Mouse (Mus musculus) lung, postnatal 36 days (tissue): ENCODE measurements around the gene Clk3.

Experiments used
- DNase-seq: peaks from one replicate; pipeline ENCODE4 v3.0.0; 2022; ENCODE audit warnings: mixed read lengths

Gene Clk3

DNA sequence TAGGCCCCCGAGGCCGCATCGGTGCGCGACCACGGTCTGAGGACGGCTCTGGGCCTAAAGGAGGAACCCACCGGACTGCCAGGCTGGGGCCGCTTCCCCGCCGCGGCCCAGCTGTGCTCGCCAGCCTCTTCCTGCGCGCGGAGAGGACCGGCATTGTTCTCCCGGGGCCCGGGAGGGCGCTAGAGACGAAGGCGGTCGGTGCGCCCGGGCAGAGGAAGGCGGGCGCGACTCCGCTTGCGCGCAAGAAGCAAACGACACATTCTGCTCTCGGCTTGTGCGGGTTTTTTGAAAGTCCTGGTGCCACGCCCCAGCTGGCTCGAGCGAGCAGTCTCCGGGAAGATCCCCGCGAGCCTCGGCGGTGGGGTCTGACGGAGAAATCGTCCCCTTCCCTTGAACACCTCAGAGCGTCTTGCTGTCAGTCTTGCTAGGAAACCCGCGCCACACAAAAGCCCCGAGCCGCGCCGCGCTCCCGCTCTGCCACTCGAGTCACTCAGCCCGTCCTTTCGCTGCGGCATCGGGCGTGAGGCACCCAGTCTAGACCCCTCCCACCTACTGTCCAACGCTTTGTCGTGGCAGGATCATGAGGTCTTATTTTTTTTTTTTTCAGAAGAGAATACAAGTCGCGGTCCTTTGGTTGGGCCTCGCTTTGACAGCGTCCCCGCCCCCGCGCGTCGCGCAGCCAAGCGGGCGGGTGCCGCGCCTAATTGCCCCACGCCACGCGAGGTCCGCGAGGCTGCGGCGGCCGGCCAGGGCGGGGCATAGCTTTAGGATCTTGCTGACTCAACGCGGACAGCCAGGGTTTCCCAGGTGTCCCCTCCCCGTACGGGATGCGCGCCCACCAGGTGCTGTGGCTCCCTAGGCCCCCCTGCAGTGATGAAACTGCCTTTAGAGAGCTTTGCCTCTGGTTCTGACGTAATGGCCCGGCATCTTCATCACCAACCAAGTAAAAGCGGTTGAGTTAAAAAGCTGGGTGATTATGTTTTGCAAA is at the start of gene Clk3:
Gene Clk3 (minus strand): TSS at position 497 of the 988 bp plus-strand sequence.
- peak; percentile 78 for DNase-seq

DNA sequence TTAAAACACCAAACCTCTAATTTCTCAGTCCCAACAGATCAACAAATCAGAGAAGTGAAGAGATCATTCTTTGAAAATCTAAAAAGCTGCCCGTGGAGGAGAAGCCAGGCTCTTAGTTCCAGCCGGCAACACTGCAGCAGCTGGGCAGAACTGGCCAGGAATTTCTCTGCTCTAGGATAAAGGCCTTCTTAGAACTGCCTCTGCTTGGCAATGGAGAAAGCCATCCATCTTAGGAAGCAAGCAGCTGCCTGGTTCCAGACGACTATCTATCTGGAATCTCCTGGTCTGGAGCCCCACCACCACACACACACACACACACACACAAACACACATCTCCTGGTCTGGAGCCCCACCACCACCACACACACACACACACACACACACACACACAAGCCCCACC is 49.2 kb upstream of the Clk3 start:
- no peak for DNase-seq

DNA sequence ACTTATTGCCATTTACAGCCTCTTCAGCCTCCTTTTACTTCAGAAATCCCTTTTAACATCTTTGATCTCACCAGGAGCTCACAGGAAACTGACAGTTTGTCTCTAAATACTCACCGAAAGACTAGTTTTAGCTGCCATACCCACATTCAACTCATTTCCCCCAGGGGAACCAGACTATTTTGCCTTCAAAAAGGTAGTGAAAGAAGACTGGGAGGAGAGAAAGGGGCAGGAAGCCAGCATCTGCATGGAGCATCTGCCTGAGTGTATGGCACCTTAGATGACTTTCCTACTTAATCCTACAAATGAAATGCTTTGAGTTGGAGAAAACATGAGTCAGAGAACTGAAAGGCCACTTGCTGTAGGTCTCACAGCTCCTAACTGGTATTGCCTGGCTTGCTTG is 48.4 kb upstream of the Clk3 start:
- DNase-seq, result no peak

DNA sequence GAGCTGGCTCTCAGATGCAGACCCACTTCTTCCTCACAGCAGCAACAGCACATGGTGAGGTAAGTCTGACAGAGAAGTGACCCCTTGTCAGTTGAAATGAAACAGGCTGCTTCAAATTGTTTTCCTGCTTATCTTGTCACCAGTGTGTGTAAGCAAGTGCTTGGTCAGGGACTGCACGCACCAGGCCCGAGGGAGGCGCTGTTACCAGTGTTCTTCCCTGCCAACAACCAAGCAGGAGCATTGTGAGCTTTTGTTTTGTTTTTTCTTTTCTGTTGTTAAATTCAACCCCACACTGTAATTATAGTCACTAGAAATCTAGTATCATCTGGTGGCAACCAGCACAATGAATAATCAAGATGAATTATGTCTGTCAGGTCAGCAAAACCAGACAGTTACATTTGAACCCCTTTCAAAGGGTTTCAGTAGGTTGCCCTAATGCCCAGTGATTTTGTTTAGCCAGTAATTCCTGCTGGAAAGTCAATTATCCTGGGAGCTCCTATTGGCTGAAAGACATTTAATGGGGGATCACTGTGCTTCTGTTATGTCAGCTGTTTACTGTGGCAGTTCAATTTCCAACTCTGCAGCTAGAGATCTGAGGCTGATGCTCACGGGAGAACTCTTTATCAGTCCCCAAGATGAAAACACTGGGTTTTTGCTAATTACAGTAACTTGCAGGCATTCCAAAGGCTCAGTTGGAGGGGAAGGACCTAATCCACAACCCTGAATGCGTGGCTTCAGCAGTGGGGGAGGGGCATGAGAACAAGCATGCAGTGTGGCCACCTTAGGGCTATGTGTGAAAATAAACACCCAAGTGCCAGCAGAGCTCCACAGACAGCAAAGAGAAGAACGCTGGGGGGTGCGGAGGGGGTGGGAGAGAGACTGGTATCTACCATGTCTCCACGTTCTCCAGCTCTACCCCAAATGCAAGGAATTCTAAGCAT is 46.4 kb upstream of the Clk3 start:
- no peak for DNase-seq

DNA sequence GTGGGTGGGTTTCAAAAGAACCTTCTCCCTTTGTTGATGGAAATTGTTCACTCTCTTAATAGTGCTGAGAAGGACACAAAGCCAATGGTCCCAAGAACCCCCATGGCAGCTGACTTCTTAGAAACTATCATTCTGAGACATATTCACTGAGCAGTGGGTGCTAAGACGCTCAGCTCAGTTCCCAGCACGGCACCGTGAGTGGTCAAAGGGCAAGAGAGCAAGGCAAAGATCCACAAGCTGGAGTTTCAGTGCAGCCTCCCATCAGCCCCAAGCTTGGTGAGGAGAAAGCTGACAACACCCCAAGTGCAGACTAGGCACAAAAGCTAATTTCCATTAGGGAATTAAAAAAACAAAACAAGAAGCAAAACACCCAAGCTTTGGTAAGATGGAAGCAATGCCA is 45.0 kb upstream of the Clk3 start:
- DNase-seq, result no peak

DNA sequence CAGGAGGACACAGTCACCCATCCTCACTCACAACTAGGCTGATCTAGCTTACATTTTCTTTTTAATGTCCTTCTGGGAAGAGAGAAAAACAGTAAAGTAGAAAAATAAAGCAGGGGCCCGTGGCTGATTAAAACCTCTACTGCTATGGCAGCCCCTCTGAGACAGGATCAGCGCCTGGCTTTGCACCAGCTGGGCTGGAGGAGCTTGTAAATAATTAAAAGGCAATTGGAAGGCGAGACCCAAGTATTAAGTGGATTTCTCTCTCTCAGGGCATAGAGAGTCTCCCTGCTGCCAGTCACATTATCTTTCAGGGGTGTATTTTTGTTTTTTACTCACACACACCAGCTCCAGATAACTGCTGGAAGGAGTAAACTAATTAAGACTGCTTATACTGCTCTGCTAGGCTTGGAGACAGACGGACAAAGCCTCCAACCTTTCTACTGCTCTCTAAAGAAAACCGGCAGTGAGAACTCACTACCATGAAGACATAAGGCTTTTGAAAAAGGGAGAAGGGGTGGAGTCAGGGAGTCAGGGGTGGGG is 43.2 kb upstream of the Clk3 start:
- no peak for DNase-seq

DNA sequence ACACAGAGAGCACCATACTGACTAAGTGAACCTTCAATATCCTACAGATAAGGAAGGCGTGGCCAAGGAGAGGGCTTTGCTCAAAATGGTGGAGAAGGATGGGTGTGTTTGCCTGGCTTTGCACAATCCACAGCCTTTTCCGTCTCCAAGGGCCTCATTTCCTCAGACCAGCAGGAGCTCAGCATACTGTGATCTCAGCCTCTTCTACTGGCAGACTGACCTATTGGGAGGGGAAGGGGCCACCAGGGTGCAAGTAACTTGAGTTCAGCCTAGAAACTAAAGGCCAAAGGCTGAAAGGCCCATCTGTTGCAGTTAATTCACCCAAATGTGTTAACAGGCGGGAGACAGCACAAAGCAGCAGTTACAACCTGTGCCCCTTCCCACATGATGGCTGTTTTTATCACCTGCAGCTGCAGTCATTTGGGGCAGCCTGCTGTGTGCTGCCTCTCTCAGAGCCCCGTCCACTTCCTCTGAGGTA is 41.6 kb upstream of the Clk3 start:
- DNase-seq, result no peak

DNA sequence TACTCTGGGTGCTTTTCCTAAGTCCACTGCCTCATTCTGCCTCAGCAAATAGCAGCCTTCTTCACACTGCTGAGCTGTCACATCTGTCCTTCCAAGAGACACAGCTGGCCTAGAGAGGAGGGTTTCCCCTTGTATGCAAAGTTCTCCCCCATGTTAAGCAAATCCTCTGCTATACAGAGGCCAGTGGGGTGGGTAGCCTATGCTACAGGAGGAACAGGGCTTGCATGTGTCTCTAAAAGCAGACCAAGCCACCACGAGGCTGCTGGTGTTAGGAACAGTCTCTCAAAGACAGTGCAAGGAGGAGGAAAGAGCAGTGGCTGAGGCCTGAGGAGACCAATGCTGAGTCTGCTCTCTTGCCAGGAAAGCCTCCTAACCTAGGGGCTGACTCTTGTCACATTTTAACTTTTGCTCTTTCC is 40.4 kb upstream of the Clk3 start:
- no peak for DNase-seq

DNA sequence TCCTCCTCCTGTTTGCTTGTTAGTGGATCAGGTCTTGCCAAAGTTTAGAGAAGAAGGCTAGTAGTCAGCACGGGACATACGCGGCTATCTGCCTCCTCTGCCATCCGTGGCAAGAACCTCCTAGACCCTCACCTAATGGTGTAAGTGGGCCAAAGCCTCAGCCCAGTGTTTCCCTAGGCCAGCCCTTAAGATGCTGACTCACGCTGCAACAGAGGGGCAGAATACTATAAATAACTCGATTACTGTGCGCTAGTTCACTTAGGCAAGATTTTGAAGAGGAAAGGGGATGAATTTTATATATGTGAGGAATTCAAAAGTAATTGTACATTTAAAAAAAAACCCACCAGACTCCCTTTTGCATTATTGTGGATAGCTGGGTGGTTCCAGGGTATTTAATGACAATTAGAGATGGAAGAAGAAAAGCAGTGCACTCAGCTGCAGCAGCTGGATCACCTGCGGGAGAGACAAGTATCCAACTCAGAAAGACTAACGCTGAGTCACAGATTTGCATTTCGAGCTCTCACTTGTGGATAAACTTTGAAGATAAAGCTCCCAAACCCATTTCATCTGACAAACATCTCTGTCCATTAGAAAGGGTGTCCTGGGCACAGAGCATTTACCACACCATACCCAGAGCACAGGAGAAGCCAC is 39.6 kb upstream of the Clk3 start:
- no peak for DNase-seq

DNA sequence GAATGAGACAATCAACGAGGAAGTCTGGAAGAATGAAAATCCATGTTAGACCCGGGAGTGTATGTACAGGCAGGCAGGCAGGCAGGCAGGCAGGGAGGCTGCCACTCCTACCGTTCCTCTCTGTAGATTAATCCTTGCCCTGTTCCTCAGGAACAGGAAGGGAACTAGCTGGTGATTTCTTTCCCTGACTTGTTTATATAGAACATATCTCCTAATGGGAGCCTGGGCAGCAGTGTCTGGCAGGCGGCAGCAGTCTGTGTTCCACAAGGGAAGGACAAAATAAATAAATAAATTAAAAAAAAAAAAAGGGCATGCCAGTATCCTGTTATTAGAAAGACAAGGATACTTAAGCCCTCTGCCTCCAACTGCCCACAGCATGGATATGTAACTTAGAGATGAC is 38.2 kb upstream of the Clk3 start:
- peak; percentile 69 for DNase-seq

DNA sequence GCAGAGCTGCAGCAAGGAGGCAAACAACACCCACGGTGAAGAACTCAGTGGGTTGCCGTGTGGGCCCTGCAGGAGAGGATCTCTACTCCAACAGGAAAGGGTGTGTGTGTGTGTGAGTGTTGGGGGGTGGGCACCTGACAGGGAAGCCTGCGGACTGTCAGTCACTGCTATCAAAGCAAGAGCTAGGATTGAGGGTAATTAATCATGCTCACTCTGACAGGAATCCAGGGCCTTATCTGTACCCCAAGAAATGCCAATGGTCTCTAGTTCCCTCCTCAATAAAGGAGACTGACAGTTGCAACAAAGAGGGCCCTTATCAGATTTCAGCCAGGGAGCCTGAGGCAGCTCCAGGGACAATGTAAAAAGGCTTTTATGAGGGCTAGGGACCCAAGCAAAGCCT is 37.4 kb upstream of the Clk3 start:
- DNase-seq, result no peak

DNA sequence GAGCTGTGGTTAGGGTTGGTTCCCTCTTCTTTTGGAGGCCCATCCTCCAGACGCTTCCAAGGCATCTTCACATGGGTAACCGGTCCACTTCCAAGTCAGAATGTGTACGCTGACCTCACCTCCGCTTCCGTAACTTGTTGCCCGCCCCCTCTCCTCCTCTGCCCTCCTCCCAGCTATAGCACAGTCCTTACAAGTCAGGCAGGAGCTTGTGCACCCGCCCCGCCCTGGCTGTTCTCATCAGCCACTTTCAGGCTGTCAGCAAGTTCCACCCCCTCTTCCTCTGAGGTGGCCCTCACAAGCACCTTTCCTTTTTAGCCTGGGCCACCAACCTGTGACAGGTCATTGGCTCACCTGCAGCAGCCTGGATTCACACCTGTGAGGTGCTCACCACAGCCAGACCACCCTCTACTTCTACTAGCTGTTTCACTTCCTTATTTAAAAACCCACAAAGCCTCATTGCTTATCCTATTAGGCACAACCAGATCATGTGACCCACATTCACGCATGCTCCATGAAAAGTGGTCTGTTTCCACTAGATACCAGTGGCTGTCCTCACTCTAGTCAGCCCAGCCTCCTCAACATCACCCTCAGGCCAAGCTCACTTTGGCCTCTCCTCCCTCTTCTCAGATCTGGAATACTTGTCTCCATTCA is 34.8 kb upstream of the Clk3 start:
- DNase-seq, result peak; percentile 60

DNA sequence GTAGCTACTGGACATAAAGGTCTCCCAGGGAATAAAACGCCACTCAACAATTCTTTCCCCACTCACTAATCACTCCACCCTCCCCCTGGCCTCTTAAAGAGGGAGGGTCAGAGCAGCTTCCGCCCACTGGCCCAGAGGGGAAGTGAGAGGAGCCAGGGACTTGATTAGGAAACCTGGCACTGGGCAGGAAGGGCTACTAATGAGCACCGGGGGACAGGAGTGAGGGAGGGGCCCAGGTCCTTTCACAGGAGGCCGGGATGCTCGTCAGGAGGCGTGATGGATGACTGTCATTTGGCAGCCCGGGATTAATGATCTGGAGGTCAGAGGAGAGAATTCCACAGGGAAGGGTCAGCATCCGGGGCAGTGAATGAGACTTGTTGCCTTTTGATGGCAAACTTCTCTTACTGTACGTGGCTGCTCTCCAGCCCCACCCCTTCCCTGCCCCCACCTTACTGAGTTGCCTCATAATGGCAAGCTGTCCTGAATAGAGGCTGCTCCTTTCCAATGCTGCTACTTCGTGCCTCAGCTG is 33.1 kb upstream of the Clk3 start:
- DNase-seq, result peak; percentile 58

DNA sequence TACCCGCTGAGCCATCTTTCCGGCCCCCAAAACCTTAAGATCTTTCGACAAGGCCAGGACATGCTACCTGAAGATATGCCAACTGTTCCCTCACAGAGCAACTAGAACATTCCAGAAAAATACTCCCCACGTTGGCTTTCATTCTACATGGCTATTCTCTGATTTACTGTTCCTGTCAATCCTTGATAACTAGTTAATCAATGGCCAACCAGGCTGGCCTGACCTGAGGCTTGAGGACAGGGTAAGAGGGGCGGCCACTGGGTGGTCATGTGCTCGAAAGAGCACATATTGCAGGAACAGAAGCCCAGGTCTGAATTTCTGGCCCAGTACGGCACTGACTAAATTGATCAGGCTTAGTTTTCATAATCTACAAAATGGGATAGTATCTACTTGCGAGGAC is 31.8 kb upstream of the Clk3 start:
- no peak for DNase-seq

DNA sequence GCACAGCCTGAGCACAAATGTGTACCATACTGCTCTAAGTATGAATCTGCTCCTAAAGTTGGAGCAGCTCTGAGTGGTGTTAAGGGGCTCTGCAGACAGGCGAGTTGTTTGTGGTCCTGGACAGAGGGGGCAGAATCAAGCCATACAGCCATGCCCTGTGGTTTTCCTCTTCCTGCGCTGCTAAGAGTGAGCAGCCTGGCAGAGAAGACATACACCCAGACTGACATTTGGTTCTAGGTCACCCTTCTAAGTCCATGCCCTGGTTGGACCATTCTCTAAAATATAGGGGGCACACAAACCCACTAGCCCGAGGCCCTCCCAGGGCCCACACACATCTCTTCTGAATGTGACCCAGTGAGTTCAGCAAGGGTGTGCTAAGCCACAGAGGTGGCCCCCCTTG is 24.1 kb upstream of the Clk3 start:
- DNase-seq, result no peak

DNA sequence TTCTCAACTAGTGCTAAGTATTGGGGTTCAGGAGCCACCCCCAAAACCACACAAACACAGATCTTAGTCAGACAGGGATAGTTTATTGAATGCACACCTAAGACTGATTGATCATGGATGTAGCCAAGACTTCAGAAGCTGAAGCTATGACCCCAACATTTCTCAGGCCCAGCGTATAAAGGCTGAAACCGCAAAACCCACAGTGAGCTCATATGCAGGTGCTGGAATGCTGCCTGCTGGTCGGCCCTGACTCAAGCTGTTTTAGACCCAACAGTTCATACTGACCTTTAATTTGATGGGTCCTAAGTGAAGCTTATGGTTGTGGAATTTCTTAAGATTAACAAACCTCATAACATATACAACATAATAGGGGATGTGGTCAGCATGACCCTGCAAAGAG is 17.0 kb upstream of the Clk3 start:
- DNase-seq, result no peak

DNA sequence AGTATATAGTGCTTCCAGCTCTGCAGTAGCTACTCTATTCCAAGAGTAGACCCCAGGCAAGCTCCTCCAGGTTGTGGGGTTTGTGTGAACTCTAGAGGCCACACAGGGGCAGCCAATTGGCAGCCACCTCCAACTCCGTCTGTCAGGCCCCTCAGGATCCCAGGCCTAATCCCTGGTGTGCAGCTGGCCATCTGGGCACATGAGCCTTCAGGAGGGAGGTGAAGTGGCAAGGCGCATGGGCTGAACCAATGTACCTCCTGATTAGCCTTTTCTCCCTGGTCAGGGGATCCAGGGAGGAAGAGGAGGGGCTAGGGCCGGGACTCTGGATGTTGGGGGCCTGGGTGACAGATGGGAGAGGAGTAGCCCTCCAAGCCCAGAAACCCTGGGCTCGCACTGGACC is 10.1 kb upstream of the Clk3 start:
- DNase-seq, result no peak

DNA sequence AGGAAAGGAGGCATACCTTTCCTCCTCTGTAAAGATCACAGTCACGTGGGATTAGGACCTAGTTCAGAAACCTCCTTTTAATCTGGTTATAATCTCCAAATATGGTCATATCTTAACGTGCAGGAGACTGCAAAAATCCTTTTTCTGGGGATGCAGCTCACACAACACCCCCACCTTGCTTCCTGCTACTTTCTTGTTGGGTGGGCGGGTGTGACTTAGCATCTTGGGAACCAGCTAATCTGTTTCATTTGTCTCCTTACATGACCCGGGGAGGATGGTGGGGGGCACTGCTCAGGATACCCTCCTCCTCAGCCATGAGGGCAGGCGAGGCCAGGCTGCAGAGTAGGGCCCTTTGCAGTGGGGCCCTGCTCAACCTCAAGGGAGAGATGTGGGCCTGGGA is 9.4 kb upstream of the Clk3 start:
- no peak for DNase-seq

DNA sequence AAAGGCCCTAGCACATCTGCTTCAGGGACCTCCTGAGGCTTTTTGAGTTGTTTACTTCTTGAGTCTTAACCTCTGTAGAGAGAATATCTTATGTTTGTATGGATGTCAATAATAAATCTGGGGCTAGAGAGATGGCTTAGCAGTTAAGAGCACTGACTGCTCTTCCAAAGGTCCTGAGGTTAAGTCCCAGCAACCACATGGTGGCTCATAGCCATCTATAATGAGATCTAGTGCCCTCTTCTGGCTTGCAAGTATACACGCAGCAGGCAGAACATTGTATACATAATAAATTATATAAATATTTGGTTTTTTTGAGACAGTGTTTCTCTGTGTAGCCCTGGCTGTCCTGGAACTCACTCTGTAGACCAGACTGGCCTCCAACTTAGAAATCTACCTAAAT is 8.5 kb upstream of the Clk3 start:
- peak; percentile 34 for DNase-seq

DNA sequence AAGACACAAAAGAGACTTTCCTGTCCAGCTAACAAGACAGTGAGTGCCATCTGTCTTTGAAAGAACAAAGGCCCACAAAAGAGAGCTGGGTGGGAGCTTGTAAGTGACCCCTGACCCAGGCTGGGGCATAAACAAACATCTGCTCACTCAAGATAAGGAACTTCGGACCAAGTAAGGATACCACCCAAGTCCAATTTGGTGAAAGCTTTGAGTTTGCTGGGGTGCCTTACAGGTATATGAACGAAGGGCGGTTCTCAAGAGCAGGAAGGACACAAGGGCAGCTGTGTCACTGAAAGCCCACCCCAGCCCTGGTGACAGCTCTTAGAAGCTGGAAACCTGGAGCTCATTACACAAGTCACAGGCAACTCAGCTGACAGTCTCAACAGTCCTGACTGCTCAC is 8.1 kb upstream of the Clk3 start:
- no peak for DNase-seq

DNA sequence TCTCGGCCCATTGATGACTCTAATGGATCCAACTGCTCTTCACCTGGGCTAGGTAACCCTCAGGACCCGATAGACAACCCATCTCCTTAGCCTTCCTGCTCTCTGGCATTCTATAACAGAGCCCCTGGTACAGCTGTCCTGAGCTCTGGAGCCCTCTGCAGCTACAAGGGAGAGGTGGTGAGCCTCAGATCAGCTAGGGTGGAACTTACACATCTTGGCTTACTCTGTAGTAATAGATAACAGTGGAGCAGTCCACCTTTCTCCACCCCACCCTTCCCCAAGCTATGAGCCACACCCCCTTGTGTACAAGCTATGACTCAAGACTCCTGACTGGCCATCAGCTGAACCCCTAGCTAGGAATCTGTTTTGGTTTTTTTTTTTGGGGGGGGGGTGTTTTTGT is 5.2 kb upstream of the Clk3 start:
- DNase-seq, result no peak

DNA sequence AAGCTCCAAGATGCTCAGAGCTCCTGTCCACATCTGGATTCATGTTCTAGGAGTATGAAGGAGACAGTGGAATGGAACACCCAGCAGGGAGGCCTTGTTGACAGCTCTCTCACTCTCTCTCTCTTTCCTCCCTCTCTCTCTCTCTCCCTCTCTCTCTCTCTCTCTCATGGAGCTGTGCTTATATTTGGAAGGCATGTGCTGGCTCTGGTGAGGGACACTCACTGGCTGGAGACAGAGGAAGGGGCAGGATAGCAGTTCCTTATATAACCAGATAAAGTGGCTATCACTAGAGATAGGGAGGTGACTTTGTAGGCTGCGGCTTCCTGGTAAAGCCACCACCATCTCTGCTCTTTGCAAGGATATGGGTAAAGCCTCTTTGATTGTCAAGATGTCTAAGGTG is 4.6 kb upstream of the Clk3 start:
- no peak for DNase-seq
